Mouse (Mus musculus) bone marrow, adult 2 months (tissue): ENCODE results near the gene Hsd17b3. TPM values are rescaled to one million over a fixed set of nuclear protein-coding genes. Genes with fewer than 3 reads are reported as not detected.
A peak's percentile ranks its signal among the peaks of the same experiment; 100 is the strongest.

ENCODE experiments used
- H3K27ac ChIP-seq: fragments of 200-500 bp; 2 replicates; pipeline ENCODE4 v1.5.1; 2012; ENCODE audit warnings: low read depth, mild to moderate bottlenecking, control low read depth, inconsistent platforms, low read length; ENCODE audit not compliant: control insufficient read depth, poor library complexity, insufficient read depth
- H3K4me1 ChIP-seq: fragments of 200-500 bp; 2 replicates; pipeline ENCODE4 v1.6.1; 2011; ENCODE audit warnings: low read length; ENCODE audit not compliant: control insufficient read depth, insufficient read depth
- H3K4me3 ChIP-seq: fragments of 200-500 bp; replicated peaks from 2 replicates; pipeline ENCODE3; 2011; ENCODE audit warnings: mild to moderate bottlenecking, low read depth, low read length, control low read depth; ENCODE audit not compliant: control insufficient read depth
- CTCF ChIP-seq: fragments of 200-500 bp; IDR thresholded peaks from 2 replicates; pipeline ENCODE4 v1.5.1; 2011; ENCODE audit warnings: low read length, control low read depth; ENCODE audit not compliant: control insufficient read depth, insufficient read depth
- POLR2A ChIP-seq: fragments of 200-500 bp; IDR thresholded peaks from 2 replicates; pipeline ENCODE4 v1.6.1; 2011; ENCODE audit warnings: low read depth, mild to moderate bottlenecking, control low read depth, low read length, borderline replicate concordance; ENCODE audit not compliant: control insufficient read depth
- WGBS: fragments of 180-500 bp; shearing (Covaris S2); methylation state at CpG from one replicate; pipeline ENCODE4 v1.1.7; 2018; 5-methylcytosine and 5-hydroxymethylcytosine counted together
- polyA plus RNA-seq: library from polyadenylated mRNA; stranded (reverse); fragments of >200 nt; gene quantifications from 2 replicates; pipeline ENCODE4 v1.2.4, GENCODE M21; 2011; ENCODE audit warnings: low replicate concordance; ENCODE audit not compliant: missing spikeins, insufficient read depth, insufficient read length

Hsd17b3 gene
- polyA plus RNA-seq, 1 experiment, result not detected

DNA sequence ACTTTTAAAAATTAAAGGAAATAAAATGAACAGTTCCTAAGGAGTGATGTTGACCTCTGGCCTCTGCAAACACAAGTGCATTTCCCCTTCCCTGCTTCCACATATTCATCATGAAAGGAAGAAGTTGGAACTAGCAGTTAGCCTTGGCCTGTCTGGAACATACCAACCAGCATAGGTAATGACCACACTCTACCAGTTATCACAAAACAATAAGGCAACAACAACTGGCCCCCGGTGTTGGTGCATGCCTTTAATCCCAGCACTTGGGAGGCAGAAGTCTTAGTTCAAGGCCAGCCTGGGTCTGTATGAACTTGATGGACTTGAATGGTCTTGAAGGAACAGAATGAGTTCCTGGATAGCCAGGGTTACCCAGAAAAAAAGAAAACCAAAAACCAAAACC lies 21.4 kb upstream of the Hsd17b3 start:
- no peaks in the 10 kb centered on the region for H3K4me1 ChIP-seq
- H3K4me3 ChIP-seq, result no peak overlapping the region
- no peak for TF ChIP-seq POLR2A
- TF ChIP-seq CTCF, result no peak
- no peak overlapping the region for H3K27ac ChIP-seq
- WGBS, result 100% methylated on average over 1 of the region's 1 CpGs

GRCm38 (mm10) chr13:64108381-64108850 lies 19.4 kb upstream of the Hsd17b3 start:
- H3K4me3 ChIP-seq, result no peak overlapping the region
- TF ChIP-seq CTCF (no peak), POLR2A (no peak)
- H3K27ac ChIP-seq, result no peak overlapping the region
- 33% methylated on average over 5 of the region's 5 CpGs for WGBS
- no peaks in the 10 kb centered on the region for H3K4me1 ChIP-seq

DNA sequence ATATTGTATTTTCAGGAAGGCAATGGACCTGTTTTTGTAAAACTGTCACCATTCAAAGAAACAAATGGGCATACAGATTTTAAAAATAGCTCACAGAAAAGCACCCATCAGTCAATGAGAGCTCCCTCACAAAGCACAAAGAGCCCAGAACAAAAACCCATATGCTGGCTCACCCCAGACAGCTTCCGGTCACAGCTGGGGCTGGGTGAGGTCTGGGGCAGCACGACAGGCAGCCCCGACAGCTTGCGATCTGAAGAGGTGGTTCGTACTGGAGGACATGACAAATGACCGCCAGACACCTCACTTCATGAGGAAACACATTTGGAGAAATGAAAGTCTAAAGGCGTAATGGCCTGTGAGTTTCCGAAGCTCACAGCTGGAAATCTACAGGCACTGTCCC lies 18.5 kb upstream of the Hsd17b3 start:
- no peak overlapping the region for H3K27ac ChIP-seq

DNA sequence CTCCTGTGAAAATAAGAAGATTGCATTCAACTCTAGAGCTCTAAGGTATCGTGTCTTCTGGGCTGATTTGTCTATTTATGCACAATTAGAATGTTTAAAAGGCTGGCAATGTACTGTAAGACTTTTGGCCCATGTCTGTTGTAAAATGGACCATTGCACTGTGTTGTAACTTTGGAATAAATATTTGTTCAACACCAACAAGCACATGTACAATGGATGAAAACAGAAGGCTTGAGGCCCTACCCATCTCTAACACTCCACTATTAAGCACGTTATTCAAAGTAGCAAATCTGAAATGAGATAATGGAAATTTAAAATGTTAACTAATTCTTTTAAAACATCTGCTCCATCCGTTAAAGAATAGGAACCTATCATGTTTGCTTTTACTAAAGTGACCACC lies 18.1 kb upstream of the Hsd17b3 start:
- no peak overlapping the region for H3K27ac ChIP-seq
- no peaks in the 10 kb centered on the region for H3K4me1 ChIP-seq
- no peak overlapping the region for H3K4me3 ChIP-seq
- TF ChIP-seq POLR2A (no peak), CTCF (no peak)
- WGBS, result 70% methylated on average over 3 of the region's 3 CpGs

More for the DNA sequence above, 18.5 kb upstream of the Hsd17b3 start:
- H3K4me3 ChIP-seq, result no peak overlapping the region
- WGBS, result 68% methylated on average over 8 of the region's 8 CpGs
- TF ChIP-seq POLR2A (no peak), CTCF (no peak)
- no peaks in the 10 kb centered on the region for H3K4me1 ChIP-seq

DNA sequence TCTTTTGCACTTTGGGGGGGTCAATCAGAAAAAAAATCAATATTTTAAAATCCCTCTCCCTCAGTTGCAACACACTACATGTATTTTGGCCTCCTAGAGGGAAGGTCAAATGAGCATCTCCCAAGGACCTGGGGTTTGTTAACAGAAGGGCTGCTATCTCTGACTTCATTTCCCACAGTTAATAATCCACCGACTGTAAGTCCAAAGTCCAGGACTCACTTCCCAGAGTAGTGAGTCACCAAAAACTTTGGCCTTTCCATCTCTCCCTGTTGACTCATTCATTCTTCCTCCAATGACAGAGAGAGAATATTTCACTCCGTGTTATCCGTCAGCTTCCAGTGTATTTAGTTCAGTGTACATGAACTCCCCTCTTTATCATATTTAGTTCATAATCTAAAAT lies 16.7 kb upstream of the Hsd17b3 start:
- TF ChIP-seq POLR2A, result no peak
- TF ChIP-seq CTCF, result no peak
- 84% methylated on average over 3 of the region's 3 CpGs for WGBS
- no peak overlapping the region for H3K27ac ChIP-seq
- no peaks in the 10 kb centered on the region for H3K4me1 ChIP-seq
- no peak overlapping the region for H3K4me3 ChIP-seq

DNA sequence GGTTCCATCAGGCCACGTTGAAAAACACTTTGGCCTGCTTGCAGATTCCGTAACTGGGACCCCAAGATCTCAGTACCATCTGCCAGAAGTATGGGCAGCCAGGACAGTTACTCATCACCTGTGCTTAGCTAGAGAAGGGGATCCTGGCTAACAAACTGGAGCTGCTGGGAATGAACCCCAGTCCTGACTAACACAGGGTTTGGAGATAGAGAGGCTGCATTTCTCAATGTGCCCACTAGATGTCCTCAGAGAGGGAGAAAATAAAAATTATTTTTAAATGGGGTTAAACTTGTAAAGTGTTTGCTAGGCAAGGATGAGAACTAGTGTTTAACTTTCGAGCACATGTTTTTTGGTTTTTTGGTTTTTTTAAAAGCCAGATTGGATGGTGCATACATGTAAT lies 11.2 kb upstream of the Hsd17b3 start:
- Histone ChIP-seq H3K4me3 (no peak overlapping the region), H3K27ac (no peak overlapping the region), H3K4me1 (no peaks in the 10 kb centered on the region)
- no peak for TF ChIP-seq POLR2A
- no peak for TF ChIP-seq CTCF
- WGBS, result 63% methylated on average over 3 of the region's 3 CpGs

GRCm38 (mm10) chr13:64098992-64099391 lies 10.0 kb upstream of the Hsd17b3 start:
- Histone ChIP-seq H3K4me1 (no peaks in the 10 kb centered on the region), H3K4me3 (no peak overlapping the region), H3K27ac (no peak overlapping the region)
- WGBS, result 82% methylated on average over 9 of the region's 9 CpGs
- TF ChIP-seq CTCF (peak; percentile 58), POLR2A (no peak)

GRCm38 (mm10) chr13:64093341-64093740 lies 4.3 kb upstream of the Hsd17b3 start:
- no peak for TF ChIP-seq POLR2A
- TF ChIP-seq CTCF, result peak; percentile 27; the same call in 1 of the 2 replicates
- WGBS, result 2% methylated on average over 1 of the region's 1 CpGs
- no peak overlapping the region for H3K27ac ChIP-seq
- H3K4me1 ChIP-seq, result no peaks in the 10 kb centered on the region
- no peak overlapping the region for H3K4me3 ChIP-seq

DNA sequence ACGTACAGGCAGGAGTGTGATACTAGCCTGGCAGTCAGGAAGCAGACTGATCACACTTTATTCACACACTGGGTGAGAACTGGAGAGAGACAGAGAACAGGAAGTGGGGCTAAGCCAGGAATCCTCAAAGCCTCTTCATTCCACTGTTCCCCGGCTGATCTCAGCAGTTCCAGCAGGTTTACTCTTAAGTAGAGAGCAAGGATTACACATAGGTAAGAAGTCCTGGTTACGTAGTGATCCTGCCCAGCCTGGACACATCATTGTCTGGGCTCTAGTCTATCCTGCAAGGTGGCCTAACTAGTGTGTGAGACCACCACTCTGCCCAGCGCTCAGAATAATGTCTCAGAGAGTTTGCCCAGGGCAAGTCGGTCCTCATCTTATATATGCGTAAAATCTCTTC lies 3.7 kb upstream of the Hsd17b3 start:
- Histone ChIP-seq H3K4me1 (no peaks in the 10 kb centered on the region), H3K27ac (no peak overlapping the region), H3K4me3 (no peak overlapping the region)
- WGBS, result 62% methylated on average over 6 of the region's 6 CpGs
- no peak for TF ChIP-seq CTCF
- TF ChIP-seq POLR2A, result no peak

GRCm38 (mm10) chr13:64092141-64092540 lies 3.1 kb upstream of the Hsd17b3 start:
- 80% methylated on average over 3 of the region's 3 CpGs for WGBS
- Histone ChIP-seq H3K27ac (no peak overlapping the region), H3K4me3 (no peak overlapping the region), H3K4me1 (no peaks in the 10 kb centered on the region)
- TF ChIP-seq POLR2A, result no peak
- TF ChIP-seq CTCF, result no peak
